Mouse (Mus musculus) layer of hippocampus, adult 6 months (tissue): Measurements from ENCODE around the gene Synj2bp. TPM values are rescaled to one million over a fixed set of nuclear protein-coding genes. Genes with fewer than 3 reads are reported as not detected.

Experiments
- long read RNA-seq, 2 experiments: library from polyadenylated mRNA; unstranded; transcript quantifications; one replicate each; pipeline ENCODE4 v2.0.0; 2019 to 2020
- polyA plus RNA-seq: library from polyadenylated mRNA; unstranded; fragments of <200 nt; fragmentation: Nextera tagmentation; gene quantifications from 2 replicates; pipeline ENCODE4 v1.2.3, GENCODE M21; 2021

Synj2bp gene
- 26.1 and 27.2 TPM in 2 replicates for polyA plus RNA-seq
- long read RNA-seq, experiment 1, full-length matches to known transcripts, result 64 of 86 reads
- long read RNA-seq, experiment 1, partial matches to known transcripts, result 0 of 86 reads
- long read RNA-seq, experiment 1, other reads (novel, unspliced or antisense), result 22 of 86 reads
- long read RNA-seq, experiment 2, full-length matches to known transcripts, result 179 of 190 reads
- long read RNA-seq, experiment 2, partial matches to known transcripts, result 0 of 190 reads
- long read RNA-seq, experiment 2, other reads (novel, unspliced or antisense), result 11 of 190 reads

DNA sequence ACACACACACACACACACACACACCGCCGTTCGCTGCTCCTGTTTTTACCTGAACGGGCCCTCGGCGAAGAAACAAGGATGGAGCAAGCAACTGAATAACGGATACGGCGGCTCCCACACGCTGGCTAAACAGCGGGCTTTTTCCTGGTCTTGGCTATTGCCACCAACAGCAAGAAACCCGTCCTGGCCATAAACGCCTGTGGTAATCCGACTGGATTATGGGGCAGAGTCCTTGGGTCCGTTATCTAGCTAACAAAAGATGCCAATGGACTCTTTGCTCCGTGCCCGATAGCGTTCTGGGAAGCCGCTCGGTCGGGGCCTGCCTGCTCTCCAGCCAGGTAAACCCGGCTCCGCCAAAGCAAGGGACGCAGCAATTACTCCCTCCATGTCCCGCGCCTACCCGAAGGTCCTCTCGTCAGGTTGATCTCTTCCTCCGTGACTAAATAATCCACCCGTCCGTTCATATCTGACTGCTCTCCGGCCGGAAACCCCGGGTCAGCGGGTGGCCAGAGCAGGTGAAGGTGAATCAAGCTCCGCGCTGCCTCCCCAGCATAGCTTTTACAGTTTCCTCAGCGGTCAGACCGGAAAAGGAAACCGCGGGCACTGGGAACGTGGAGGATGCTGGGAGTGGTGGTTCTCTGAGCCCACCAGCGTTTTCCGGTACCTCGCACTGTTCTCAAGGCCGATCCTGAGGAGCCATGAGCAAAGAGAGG lies at the start of gene Synj2bp, which contains the start of gene Gm20498:
Gene Synj2bp (minus strand): TSS at position 596 of the 713 bp plus-strand sequence.
Gene Gm20498 (minus strand): TSS at position 590 of the 713 bp plus-strand sequence.

GRCm38 (mm10) chr12:81568374-81568773 lies 35.7 kb upstream of the Synj2bp start, which contains the start of gene Adam21:
TSS of gene Adam21 (minus strand) at chr12:81568474.

DNA sequence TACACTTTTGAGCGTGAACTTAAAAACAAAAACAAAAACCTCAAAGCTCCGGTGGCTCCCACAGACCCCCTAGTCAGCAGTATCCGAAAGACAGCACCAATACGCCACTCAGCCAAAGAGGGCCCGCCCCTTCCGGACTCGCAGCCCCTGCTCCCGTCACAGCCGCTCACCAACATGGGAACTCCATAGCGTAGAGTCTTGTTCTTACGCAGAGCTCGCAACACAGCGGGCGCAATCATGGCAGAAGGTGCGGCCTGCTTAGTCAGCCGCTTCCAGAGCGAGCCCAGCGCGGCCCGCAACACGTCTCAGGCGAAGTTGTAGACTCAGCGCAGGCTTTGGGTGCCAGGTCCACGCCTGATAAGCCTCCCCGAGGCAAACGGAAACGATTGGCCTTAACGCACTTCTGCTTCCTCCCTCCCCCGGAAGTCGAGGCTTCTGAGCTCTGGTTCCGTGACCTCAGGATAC lies 48.0 kb downstream of the Synj2bp start, which contains the start of gene Cox16:
Gene Cox16 (minus strand): TSS at position 401 of the 465 bp plus-strand sequence.

Other genes with a start within 250 kb of the Synj2bp start
- gene Slc8a3, start 199.7 kb downstream of the Synj2bp start, polyA plus RNA-seq, result 3.3 and 3.6 TPM in 2 replicates
- 0.09 TPM in 2 replicates for gene Gm4787, start 153.4 kb downstream of the Synj2bp start, polyA plus RNA-seq
- gene Adam4, start 111.0 kb downstream of the Synj2bp start, polyA plus RNA-seq, result 0.09 and 0.10 TPM in 2 replicates
- gene Cox16, start 47.8 kb downstream of the Synj2bp start, polyA plus RNA-seq, result 94.4 and 99.3 TPM in 2 replicates
- 50.6 and 50.8 TPM in 2 replicates for gene Gm20498, start within 50 bp of the Synj2bp start, polyA plus RNA-seq
- 0.11 and 0.18 TPM in 2 replicates for gene Adam21, start 35.6 kb upstream of the Synj2bp start, polyA plus RNA-seq
- gene Med6, start 62.1 kb upstream of the Synj2bp start, polyA plus RNA-seq, result 36.0 and 40.2 TPM in 2 replicates
- gene Ttc9, start 98.3 kb upstream of the Synj2bp start, polyA plus RNA-seq, result 4.9 and 5.2 TPM in 2 replicates
- gene Map3k9, start 248.3 kb upstream of the Synj2bp start, polyA plus RNA-seq, result 2.9 and 4.0 TPM in 2 replicates